Mouse (Mus musculus) R1 (cell line): ENCODE data around the gene Rnh1.

Source experiments
- DNase-seq: peaks from one replicate; pipeline ENCODE4 v3.0.0-alpha.2; 2018; ENCODE audit warnings: low read depth, low spot score

Gene Rnh1

DNA sequence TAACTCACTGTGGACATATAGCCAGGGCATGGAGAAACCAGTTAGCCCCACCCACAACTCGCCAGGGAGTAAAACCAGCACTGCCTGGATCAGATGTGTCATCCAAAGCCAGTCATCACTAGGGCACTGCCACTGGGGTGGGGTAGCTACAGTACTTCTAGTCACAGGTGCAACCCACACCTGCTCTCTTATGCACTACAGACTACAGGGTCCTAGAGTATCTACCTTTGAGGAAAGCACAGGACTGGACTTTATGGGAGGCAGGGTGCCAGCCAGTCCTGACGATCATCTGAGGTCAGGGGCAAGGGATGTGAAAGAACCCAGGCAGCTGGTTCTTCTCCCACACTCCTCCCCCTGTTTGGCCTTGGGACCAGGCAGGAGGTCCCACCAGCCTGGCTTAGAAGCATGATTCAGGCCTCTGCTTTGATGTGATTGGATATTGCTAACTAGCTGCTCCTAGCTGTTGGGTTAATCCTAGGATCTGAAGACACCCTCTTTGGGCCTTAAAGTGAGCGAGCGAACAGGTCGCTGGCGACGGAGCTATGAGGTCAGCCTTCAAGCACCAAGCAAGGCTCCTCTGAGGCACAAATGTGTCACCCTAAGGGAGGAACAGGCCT is 4.6 kb downstream of the Rnh1 start:
- peak; percentile 71 for DNase-seq

DNA sequence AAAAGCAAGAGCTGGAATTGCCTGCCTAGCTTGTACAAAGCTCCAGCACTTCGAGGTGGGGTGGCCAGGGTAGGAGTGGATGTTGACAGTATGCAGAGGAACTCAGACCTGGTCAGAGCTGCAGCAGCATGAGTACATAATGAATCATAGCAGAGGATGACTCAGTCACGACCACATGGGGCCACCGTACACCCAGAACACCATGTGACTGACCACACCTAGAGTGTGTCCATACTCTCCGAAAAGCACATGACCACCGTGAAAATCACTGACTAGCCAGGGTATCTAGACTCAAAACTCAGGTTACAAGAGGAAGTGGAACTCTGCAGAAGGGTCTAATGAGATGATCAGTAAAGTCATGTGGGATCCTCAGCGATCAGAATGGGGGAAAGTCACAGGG is 7.8 kb downstream of the Rnh1 start:
- peak; percentile 20 for DNase-seq

DNA sequence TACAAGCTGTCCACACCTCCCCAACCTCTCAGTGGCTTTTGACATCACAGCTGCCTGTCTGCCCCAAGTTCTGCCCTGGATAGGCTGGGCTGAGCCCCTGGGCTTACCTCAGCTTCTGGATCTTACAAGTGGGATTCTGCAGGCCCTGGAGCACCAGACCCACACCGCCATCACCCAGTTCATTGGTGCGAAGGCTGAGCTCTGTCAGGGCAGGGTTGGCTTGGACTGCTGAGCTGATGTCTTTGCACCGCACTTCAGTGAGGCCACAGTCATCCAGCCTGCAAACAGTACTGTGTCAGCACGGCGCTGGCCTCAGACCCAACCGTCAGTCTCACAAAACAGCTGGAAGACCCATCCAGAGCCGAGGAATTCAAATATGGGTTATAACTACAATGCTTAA is 8.3 kb downstream of the Rnh1 start:
- no peak for DNase-seq

DNA sequence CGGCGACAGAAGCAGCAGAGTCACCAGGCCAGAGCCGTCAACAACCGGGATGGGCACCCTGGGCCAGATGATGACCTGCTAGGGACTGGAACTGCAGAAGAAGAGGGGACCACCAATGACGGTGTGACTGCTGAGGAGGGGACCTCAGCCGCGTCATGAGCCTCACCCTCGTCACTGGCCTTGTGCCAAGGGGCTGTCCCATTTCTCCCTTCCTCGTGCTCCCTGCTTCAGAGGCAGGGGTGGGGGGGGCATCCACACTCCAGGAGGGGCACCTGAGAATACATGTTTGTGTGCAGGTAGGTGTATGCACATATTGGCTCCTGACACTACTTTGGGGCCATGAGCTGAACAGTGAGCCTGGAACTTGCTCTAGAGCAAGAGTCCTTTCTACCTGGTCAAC is 17.3 kb downstream of the Rnh1 start:
- DNase-seq, result no peak

DNA sequence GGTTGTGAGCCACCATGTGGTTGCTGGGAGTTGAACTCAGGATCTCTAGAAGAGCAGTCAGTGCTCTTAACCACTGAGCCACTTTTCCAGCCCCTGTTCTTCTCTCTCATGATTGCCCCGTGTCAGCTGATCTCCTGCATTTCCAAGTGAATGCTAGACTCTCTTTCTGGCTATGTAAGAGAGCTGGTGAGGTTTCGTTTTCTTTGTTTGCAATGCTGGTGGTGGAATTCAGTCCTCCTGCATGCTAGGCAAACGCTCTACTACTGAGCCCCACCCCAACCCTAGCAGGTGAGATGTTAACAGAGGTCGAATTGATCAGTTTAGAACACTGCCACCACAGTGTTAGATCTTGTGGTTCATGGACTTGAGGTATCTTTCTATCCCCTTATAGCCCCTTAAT is 24.0 kb downstream of the Rnh1 start:
- peak; percentile 98 for DNase-seq

DNA sequence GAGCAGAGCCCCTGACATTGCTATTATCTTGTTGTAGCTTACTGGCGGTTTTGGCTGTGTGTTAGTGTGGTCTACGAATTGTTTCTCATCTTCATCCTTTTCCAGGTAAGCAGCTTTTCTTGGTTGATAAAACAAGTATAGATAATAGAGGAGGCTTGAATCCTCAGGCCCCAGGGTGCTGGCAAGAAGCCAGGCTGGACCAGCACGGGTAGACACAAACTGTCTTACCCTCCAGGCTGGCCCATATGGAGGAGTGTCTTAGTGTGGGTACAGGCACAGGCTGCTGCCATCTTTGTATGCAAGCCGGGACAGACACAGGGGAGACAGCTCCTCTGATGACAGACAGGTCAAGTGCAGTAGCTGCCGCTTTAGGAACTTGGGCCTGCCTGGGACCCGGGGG is 25.6 kb downstream of the Rnh1 start:
- peak; percentile 25 for DNase-seq

DNA sequence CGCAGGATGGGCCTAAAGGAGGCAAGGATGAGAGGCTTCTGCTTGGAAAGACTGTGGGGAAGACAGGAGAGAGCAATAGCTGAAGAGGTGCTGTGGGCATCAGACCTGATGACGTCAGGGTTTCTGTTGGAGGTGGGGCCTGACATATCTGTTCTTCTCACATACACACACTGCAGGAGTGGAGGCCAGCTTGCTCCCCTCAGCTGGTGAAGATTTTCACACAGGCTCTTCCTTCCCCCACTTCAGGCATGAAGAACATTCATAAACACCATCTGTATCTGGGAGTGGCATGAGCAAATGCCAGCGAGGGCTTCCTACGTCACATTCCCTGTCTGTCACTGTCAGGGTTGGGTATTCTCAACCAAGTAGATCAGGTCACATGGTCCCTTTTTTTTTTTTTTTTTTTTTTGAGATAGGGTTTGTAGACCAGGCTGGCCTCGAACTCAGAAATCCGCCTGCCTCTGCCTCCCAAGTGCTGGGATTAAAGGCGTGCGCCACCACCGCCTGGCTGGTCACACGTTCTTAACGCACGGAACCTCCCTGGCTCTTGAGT is 26.5 kb downstream of the Rnh1 start:
- no peak for DNase-seq

DNA sequence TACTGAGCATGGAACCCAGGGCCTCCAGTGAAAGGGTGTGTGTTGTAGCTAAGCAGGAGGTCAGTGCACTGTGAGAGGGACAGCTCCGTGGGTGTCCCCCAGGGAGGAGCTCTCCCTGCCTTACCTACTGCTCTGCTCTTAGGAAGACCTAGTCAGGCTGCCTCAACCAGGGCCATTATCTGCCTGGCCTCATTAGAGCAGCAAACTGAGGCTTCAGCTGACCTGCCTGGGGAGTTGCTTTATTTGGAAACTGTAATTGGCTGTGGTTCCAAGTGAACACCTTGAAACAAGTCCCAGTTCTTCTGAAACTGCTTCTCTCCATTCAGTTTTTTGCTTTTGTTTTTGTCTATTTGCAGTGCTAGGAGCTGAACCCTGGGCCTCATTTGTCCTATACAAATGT is 27.3 kb downstream of the Rnh1 start:
- DNase-seq, result no peak

DNA sequence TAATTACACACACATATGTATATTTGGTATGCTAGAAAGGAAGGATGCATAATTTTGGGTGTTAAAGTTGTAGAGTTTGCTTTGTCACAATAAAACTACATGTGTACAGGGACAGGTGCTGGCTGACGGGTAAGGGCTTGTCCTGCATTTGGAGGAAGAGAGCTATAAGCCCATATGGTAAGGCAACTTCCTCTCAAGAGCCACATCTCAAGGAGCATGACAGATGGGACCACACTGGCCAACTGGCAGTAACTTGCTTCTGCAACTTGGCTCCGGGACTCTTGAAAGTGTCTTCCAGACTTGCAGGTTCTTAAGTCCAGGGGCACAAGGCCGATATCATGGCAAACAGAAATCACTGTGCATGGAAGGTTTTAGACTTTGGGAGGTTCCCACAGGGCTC is 28.0 kb downstream of the Rnh1 start:
- DNase-seq, result no peak

DNA sequence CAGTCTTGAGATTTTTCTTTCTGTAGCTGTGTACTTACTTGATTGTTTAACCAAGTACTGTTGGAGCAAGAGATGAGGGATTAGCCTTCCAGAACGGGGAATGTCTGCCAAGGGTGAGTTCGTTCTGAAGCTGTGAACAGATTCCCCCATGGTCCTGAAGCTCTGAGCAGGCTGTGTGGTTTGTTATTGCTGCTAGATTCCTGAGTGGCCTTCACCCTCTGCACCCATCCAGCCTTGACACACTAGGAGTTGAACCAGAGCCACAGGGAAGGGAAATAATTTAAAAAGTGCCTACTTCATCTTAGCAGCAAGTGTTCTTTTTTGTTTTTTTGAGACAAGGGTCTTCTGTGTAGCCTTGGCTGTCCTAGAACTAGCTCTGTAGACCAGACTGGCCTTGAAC is 28.8 kb downstream of the Rnh1 start:
- no peak for DNase-seq

DNA sequence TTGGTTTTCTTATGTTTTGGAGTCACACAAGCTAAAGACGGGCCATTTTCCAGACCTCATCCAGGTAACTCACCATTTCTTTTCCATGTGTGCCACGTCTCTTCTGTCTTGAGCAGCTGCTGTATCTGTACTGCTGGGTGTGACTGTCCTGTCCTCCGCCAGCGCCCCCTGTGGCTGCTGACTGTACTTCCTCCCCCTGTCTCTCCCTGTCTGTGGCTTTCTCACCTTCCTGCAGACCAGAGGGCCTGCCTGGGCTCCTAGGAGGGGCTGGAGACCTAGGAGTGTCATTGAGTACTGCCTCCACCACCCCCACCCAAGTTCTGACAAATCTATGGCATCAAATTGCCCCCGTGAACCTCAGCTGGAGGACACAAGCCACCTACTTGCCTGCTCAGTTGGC is 29.5 kb downstream of the Rnh1 start:
- peak; percentile 80 for DNase-seq

DNA sequence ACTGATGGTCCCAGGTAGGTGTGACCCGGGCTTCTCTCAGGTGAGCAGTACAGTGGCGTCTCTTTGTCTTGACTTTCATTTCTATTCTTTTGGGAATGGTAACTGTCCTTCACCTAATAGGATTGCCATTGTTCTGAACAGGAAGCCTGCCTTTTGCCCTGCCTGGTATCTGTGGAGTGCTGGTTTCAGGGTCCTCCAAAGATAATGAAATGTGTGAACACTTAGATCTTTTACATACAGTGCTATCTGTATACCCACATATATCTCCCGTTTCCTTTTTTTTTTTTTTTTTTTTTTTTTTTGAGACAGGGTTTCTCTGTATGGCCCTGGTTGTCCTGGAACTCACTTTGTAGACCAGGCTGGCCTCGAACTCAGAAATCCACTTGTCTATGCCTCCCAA is 31.3 kb downstream of the Rnh1 start:
- DNase-seq, result no peak

DNA sequence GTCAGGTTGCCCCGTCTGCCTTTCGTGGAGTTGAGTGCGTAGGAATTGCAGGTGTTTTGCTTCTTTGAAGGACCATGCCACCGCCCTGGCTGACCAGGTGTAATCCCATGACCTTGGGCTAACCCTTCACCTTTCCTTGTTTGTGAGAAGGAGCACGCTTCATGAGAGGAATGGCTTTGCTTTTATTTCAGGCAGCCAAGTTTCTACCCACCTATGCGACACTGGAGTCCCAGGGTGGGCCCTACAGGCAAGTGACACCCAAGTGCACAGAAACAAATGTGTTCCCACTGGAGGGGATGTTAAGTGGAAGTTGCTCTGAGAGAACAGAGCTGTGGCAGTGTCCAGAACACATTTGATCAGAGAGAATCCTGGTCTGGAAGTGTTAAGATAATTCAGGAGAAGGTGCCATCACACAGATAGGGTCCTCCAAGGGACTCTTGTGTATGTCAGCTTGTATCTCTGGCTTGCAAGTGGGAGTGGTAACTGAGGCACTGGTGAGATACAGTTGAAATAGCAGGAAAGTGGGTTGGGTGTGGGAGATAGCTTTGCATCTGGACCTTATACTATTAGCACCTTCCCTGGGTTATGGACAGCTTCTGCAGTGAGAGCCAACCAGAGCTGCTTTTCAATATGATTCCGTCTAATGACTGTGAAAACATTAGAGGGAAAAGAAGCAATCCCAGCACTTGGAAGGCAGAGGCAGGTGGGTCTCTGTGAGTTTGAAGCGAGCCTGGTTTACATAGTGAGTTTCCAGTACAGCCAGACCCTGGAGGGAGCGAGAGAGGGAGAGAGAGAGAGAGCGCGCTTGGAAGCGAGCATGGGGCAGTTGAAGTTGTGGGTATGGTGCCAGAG is 40.5 kb downstream of the Rnh1 start:
- no peak for DNase-seq

DNA sequence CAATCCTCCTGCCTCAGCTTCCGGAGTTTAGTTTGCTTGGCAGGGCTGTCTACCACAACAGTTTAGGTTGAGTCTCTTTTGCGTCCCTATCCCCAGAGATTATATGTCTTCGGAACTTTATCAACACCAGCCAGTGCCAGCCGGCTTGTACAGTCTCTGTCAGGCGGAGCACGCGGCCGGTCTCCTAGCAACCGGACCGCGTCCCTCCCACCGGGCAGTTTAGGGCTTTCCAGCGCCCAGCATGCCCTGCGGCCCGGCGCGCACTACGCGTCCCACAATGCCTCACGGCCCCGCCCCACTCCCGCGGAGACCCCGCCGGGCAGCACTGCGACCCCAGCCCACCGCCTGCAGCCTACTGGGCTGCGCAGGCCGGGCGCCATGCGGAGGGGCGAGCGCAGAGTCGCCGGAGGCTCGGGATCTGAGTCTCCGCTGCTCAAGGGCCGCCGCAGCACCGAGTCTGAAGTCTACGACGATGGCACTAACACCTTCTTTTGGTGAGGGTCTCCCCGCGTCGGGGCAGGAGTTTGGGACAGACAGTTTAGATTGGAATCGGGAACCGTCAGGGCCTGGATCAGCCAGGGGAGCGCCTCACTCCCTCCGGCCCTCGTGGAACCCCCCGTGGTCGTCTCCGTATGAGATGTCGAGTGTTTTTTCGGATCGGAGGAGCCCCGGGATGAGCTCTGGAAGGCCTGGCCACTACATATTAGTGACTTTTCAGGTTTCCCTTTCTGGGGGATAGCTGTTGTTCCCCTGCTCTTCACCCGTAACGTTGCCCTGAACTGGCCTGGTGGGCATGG is 41.4 kb downstream of the Rnh1 start:
- peak; percentile 95 for DNase-seq

DNA sequence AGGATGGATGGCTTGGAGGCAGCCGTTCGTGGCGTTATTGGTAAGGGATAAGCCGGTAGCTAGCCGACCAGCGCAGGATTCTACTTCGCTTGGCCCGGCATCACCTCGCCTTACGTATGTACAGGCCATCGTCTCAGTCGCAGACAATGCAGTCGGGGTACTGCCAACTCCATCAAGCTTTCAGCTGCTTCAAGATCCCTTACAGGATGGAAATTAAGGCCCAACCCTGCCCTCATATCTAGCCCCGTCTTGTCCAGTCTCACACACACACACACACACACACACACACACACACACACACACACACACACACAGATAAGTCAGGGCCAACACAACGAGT is 49.2 kb downstream of the Rnh1 start:
- DNase-seq, result no peak

DNA sequence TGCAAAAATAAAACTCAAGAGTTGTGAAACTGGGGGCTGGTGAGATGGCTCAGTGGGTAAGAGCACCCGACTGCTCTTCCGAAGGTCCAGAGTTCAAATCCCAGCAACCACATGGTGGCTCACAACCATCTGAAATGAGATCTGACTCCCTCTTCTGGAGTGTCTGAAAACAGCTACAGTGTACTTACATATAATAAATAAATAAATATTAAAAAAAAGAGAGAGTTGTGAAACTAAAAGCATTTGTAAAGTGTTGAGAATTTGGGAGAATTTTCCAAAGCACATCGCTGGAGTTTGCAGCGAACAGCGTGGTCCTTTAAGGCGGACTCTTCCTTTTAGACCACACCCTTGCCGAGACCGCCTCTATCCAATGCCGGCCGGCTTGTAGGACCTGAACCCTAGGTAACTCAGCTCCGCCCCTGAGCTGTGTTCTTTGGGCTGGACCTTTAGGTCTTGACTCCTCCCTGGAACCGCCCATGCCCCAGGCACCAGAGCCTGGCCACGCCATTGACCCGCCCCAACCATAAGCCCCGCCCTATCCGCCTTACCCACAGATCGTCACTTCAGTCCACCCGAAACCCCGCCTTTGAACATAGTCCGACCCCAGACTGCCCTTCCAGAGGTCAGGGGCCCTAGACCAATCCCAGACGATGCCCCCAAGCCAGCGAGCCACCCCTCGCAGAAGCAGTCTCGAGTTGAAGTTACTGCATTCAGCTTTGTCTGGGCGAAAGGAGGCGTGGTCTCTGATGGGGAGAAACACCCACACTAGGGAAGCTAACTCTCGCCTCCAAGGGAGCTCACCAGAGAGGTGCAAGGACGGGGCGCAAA is 49.8 kb downstream of the Rnh1 start:
- peak; percentile 100 for DNase-seq

DNA sequence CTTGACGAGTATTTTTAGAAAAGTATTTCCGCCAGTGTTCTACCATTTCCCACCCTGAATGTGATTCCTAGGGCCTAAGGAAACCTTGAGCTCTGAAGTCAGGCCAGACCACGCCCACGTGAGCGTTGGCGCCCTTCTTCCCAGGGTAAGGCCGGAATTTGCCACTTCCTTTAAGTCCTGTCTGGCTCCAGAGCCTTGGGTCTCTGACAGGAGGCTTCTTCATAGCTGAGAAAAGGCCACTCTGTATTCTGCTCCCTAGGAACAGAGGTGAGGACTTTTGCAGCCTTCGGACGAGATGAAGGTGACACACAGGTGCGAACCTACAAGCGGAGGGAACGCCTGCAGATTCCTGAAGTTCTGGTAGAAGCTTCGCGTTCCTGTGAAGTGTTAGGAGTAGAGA is 50.4 kb downstream of the Rnh1 start, which contains the start of gene Ptdss2:
Gene Ptdss2 (plus strand): TSS at position 138 of the 400 bp plus-strand sequence.
- DNase-seq, result peak; percentile 92

DNA sequence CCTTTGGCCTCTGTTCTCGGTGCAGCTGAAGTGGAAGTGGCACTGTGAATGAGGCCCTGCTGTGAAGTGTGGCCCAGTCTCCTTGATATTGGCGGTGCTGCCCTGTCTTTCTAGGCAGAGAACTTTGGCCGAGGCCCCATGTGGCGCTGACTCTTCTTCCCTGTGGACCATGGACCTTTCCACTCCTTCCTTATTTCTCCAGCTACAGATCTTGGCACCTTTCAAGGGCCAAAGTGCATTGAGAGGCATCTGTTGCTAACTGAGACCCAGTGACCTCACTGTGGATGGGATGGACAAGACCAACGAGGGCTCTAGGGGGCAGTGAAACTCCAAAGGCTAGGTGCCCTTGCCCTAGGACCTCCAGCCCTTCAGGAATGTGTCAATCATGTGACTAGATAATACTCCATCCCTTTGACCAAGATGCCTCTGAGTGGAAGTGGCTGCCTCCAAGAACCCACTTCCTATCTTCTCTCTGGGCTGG is 51.6 kb downstream of the Rnh1 start:
- peak; percentile 30 for DNase-seq

DNA sequence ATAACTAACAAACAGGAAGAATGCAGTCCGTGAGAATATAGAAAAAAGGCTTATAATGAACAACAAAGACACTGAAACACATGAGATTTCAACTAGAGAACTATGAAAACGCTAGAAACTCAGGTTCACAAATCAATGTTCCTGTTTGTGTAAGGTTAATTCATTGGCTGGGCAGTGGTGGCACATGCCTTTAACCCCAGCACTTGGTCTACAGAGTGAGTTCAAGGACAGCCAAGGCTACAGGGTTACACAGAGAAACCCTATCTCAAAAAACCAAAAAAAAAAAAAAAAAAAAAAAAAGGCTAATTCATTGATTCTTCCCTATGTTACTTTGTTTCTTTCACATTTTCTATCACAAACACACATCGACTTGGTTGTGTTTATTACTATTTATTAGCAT is 52.1 kb downstream of the Rnh1 start:
- no peak for DNase-seq

DNA sequence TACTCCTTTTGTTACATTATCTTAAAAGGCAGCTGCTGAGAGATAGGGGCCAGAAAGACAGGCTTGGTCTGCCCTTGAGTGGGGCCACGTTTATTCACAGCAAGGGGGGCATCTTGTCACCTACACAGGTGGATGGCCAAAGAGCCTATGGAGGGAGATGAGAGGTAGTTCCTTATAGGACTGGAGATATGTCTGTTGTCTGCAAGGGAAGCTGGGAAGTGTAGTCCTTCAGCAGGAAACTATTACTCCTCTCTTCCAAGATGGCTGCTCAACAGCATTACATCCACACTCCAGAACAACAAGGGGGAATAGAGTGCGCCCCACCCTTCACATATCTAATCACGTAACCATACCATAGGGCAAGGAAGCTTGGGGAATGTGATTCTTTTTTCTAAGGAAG is 53.2 kb downstream of the Rnh1 start:
- DNase-seq, result peak; percentile 33

DNA sequence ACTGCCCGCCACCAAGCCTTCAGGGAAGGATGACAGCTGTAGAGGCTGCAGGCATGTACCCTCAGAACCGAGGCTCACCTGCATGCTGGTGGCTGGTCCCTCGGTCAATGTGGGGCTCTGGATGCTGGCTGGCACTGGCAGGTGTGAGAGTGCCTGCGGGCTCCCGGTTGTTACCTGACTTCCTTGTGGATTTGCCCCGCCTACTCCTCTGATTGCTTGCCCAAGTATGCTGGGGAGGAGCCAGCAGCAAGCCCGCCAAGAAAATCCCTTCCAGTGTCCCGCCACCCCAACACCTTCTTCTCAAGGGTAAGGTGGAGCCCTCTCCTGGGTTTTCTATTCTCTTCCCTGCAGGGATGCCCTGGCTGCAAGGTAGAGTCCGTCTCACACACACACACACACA is 55.0 kb downstream of the Rnh1 start, which contains the start of gene Ano9:
Gene Ano9 (minus strand): TSS at position 171 of the 400 bp plus-strand sequence.
- DNase-seq, result peak; percentile 84
